Mouse (Mus musculus): ENCODE results near the gene Tmem121. TPM values are rescaled to one million over a fixed set of nuclear protein-coding genes. Genes with fewer than 3 reads are reported as not detected.

Gene Tmem121
- total RNA-seq, 2 experiments from 2014 or later = 19.7 to 20.7 TPM

DNA sequence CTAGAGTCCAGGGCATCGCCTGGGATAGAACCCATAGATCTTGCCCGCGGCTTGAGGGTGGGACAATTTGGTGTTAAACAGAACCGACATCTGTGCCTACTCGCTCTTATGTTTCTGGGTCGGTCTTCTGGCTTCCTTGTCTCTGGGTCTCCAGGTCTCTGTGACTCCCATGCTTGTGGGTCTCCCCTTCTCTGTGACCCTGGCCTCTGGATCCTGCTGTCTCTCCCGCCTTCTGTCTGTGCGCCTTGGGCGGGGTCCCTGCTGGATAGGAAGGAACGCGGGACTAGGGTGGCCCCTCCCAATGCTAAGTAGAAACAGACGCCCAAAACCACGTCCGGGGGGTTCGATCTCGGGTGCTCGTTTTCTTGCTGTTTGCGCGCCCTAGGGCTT, 33.5 kb upstream of the Tmem121 start:
- Histone ChIP-seq H3K4me3 (peak overlapping the region; percentile 50), H3K27ac (no peak overlapping the region)
- TF ChIP-seq CTCF (conservative IDR thresholded peaks at IDR 0.05) = no peak
- no peak for DNase-seq (ENCODE audit: low spot score in 2 of 2)

GRCm38 (mm10) chr12:113152991-113153525, 32.7 kb upstream of the Tmem121 start:
- TF ChIP-seq CTCF (conservative IDR thresholded peaks at IDR 0.05) = no peak
- no peak overlapping the region for H3K27ac ChIP-seq
- H3K4me3 ChIP-seq = no peak overlapping the region
- no peak for DNase-seq (ENCODE audit: low spot score in 2 of 2)

GRCm38 (mm10) chr12:113153971-113154370, 31.8 kb upstream of the Tmem121 start:
- no peak for DNase-seq (ENCODE audit: low spot score in 2 of 2)

DNA sequence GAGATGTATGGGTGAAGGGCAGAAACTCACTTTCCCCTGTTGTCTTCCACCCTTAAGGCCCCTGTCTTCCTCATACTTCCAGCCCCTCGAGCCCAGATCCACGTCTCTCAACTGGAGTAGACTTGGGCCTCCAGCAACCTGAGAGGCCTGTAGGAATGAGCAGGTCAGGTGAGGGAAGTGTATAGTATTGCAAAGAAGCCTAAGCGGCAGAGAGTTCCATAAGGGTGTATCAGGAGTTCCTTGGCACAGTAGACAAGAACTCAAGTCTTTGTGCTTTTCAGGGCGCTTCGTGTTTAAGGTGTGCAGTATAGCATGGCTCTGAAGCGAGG, 31.0 kb upstream of the Tmem121 start:
- no peak for TF ChIP-seq CTCF (conservative IDR thresholded peaks at IDR 0.05)
- H3K27ac ChIP-seq = no peak overlapping the region
- DNase-seq (ENCODE audit: low spot score in 2 of 2) = no peak
- H3K4me3 ChIP-seq = peak overlapping the region; percentile 51; the same call in 1 of the 2 replicates

More at GRCm38 (mm10) chr12:113153971-113154370, 31.8 kb upstream of the Tmem121 start:
- no peak overlapping the region for H3K27ac ChIP-seq
- H3K4me3 ChIP-seq = no peak overlapping the region
- TF ChIP-seq CTCF (conservative IDR thresholded peaks at IDR 0.05) = no peak

- DNase-seq (ENCODE audit: low spot score in 2 of 2) = no peak
- Histone ChIP-seq H3K4me3 (peak overlapping the region; percentile 51), H3K27ac (peak overlapping the region; percentile 83)
- TF ChIP-seq CTCF (conservative IDR thresholded peaks at IDR 0.05) = no peak
Measured at GRCm38 (mm10) chr12:113155076-113155771, 30.5 kb upstream of the Tmem121 start.

GRCm38 (mm10) chr12:113155887-113156539, 29.7 kb upstream of the Tmem121 start, which contains the start of gene Tedc1:
Gene Tedc1, plus strand, starts transcription at chr12:113156421.
- peak; percentile 100 for TF ChIP-seq CTCF (conservative IDR thresholded peaks at IDR 0.05)

GRCm38 (mm10) chr12:113156540-113156929, 29.2 kb upstream of the Tmem121 start:
- peak overlapping the region; percentile 61 for H3K4me3 ChIP-seq
- H3K27ac ChIP-seq = no peak overlapping the region
- DNase-seq (ENCODE audit: low spot score in 2 of 2) = no peak
- no peak for TF ChIP-seq CTCF (conservative IDR thresholded peaks at IDR 0.05)

More at GRCm38 (mm10) chr12:113155887-113156539, 29.7 kb upstream of the Tmem121 start, which contains the start of gene Tedc1:
- H3K27ac ChIP-seq = peak within 1 kb of the TSS; percentile 83
- DNase-seq (ENCODE audit: low spot score in 2 of 2) = peak; percentile 99 to 100
- H3K4me3 ChIP-seq = peak within 1 kb of the TSS; percentile 61

DNA sequence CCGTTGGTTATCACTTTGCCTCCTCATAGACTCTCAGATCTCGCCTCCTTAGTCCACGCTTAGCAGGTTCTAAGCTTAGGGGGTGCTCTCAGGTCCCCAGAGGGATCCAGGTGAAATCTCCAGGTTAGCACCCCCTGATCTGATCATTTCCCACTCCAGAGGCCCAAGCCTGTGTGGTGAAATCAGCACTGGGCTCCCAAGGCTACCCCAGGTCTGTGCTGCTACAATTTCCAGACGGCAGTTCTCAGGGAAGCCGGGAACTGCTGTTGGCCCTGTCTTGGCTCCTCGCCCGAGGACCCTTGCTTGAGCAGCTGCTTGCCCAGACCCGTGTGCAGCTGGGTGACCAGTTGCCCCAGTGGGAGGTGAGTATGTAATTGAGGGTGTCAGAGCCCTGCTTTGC, 28.7 kb upstream of the Tmem121 start:
- no peak for TF ChIP-seq CTCF (conservative IDR thresholded peaks at IDR 0.05)
- H3K27ac ChIP-seq = no peak overlapping the region
- H3K4me3 ChIP-seq = no peak overlapping the region
- DNase-seq (ENCODE audit: low spot score in 2 of 2) = no peak

DNA sequence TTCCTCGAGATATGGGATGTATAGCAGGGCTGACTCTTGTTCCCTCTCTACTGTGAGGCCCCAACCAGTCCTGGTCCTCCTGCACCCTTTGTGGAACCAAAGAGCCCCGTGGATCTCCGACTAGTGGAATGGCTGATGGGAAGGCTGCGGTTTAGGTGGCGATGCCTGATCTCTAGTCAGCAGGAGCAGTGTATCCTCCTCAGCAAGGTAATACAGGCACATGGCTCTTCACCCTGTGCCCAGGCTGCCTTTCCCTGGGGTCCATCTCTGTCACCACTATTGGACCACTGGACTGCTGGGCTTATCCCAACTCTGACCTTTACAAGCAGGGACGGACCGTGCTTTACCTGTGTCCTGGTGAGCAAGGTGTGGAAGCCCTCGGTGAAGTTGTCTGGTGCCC, 28.2 kb upstream of the Tmem121 start:
- TF ChIP-seq CTCF (conservative IDR thresholded peaks at IDR 0.05) = no peak
- no peak for DNase-seq (ENCODE audit: low spot score in 2 of 2)
- Histone ChIP-seq H3K4me3 (no peak overlapping the region), H3K27ac (no peak overlapping the region)

DNA sequence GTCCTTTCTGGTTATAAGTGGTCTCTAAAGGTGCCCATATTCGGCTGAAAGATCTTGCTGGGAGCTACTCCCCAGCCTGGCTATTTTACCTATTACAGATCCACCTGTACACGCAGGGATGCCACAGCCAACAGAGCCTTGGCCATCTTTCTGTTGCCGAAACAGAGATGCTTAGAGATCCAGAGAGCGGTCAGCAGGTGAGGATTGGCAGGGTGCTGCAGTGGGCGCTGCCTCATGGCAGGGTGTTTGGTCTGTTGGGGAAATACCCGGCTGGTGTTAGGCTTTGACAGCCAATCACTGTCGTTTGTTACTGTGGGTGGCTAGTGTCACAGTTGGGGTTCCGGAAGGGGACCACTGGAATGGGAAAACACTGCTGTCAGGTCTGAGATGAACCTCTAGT, 27.8 kb upstream of the Tmem121 start:
- no peak overlapping the region for H3K27ac ChIP-seq
- no peak for TF ChIP-seq CTCF (conservative IDR thresholded peaks at IDR 0.05)
- H3K4me3 ChIP-seq = no peak overlapping the region
- no peak for DNase-seq (ENCODE audit: low spot score in 2 of 2)

DNA sequence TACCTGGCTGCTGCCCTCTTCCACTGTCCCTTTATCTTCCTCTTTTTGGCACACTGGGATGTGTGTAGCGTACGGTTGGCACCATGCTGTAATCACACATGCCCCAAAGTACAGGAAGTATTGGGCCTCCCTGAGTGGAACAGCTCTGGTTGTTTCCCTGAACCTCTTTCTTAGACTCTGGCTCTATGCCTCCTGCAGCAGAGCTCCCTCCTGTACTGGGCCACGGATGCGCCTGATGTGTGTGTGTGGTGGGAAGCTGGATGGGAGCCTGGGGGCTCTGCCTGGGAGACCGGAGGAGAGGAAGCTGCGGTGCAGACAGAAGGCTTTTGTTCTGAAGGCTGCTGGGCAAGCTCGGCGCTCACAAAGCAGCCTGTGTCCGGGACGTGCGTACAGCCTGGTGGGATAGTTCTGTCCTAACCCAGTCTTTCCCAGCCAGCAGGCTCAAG, 22.1 kb upstream of the Tmem121 start:
- no peak overlapping the region for H3K4me3 ChIP-seq
- peak; percentile 43 to 63 for DNase-seq (ENCODE audit: low spot score in 2 of 2)
- H3K27ac ChIP-seq = peak overlapping the region; percentile 87
- no peak for TF ChIP-seq CTCF (conservative IDR thresholded peaks at IDR 0.05)

GRCm38 (mm10) chr12:113168031-113168536, 17.6 kb upstream of the Tmem121 start:
- no peak for TF ChIP-seq CTCF (conservative IDR thresholded peaks at IDR 0.05)
- no peak for DNase-seq (ENCODE audit: low spot score in 2 of 2)
- no peak overlapping the region for H3K27ac ChIP-seq
- H3K4me3 ChIP-seq = no peak overlapping the region

- no peak for TF ChIP-seq CTCF (conservative IDR thresholded peaks at IDR 0.05)
- H3K4me3 ChIP-seq = no peak overlapping the region
- H3K27ac ChIP-seq = no peak overlapping the region
- DNase-seq (ENCODE audit: low spot score in 2 of 2) = no peak
Measured at GRCm38 (mm10) chr12:113176960-113177725, 8.6 kb upstream of the Tmem121 start.
